Mouse (Mus musculus): Measurements from ENCODE around the gene Lin7b. TPM values are rescaled to one million over a fixed set of nuclear protein-coding genes. Genes with fewer than 3 reads are reported as not detected.
"Not testable (repeated sequence)": the region's sequence is repeated elsewhere in the genome, so short reads cannot be mapped to it uniquely, and the experiment has no call there.

Gene Lin7b
- polyA plus RNA-seq, 1 experiment from 2014 or later: 12.5 TPM

DNA sequence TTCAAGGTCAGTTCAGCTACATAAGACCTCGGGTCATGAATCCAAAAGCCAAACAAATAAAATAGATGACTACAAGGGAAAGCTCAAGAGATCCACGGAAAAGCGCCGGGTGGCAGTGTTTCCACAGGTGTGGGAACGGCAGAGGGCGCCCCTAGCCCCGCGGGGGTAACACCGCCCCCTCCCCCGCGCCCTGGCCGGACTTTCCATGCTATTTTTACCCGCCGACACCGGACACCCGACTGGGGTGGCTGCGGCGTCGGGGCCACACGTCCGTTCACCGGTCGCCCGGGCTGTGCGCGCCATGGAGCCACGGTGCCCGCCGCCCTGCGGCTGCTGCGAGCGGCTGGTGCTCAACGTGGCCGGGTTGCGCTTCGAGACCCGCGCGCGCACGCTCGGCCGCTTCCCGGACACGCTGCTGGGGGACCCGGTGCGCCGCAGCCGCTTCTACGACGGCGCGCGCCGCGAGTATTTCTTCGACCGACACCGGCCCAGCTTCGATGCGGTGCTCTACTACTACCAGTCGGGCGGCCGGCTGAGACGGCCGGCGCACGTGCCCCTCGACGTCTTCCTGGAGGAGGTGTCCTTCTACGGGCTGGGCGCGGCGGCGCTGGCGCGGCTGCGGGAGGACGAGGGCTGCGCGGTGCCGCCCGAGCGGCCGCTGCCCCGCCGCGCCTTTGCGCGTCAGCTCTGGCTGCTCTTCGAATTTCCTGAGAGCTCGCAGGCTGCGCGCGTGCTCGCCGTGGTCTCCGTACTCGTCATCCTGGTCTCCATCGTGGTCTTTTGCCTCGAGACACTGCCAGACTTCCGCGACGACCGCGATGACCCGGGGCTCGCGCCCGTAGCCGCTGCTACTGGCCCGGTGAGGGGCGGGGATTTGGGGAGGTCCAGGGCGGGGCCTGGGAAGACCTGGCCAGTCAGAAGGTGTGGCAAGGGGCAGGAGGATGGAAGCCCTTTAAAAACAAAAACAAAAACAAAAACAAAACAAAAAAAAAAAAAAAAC lies 36.1 kb upstream of the Lin7b start:
- peak overlapping the region; percentile 51 for H3K4me2 ChIP-seq
- peaks cover 14% of the 10 kb centered on the region for H3K4me1 ChIP-seq (replicated peaks)
- ATAC-seq (ENCODE audit: low FRiP score): no peak
- H3K27ac ChIP-seq: no peak overlapping the region
- peak overlapping the region; percentile 60 for H3K9ac ChIP-seq
- H3K36me3 ChIP-seq: no peaks in the 10 kb centered on the region
- peaks cover 68% of the 10 kb centered on the region for H3K27me3 ChIP-seq
- no peaks in the 10 kb centered on the region for H3K9me3 ChIP-seq
- peak overlapping the region; percentile 34 for H3K4me3 ChIP-seq
- 2% methylated on average over 113 of the region's 114 CpGs for WGBS

DNA sequence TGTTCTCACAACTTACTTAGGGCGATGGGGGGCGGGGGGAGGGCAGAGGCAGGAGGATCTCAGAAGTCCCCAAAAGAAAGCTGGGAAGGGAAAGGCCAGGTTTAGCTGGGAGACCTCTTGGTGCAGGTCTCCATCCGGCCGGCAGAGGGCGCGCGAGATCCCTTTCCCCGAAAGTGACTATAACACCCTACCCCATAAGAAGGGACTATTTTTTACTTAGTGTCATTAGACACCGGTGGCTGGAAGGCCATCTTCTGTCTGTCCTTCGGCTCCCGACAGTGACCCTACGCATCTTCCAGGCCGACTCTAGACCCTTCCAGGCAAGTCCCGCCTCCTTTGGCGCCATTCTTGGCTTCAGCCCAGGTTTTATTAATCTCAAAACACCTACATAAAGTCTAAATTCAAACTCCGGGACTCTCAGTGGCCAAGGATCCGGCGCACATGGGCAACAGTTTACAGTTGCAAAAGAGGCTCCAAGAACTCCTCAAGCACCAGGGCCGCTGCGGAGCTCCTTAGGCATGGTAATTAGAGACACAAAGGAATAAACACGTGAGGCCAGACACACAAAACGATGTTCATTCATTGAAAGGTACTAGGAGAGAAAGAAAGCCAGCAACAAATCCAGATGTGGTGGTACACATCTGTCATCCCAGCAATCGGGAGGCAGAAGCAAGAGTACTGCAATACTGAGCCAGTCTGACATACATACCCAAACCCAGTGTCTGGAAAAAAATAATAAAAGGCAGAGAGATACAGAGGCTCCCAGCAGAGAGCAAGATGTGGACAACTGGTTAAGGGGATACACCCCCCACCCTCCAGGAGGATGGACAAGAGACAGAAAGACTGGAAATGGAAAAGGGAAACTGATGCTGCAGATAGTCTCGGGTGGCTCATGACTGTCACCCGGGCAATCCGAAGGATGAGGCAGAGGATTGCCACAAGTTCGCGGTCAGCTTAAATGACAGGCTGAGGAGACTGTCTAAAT lies 35.0 kb upstream of the Lin7b start, which contains the start of gene Kcna7:
Kcna7 (plus strand) TSS at position 563 of the 985 bp plus-strand sequence.
- Histone ChIP-seq H3K4me3 (peak within 1 kb of the TSS; percentile 34), H3K27me3 (peaks cover 57% of the 10 kb centered on the region), H3K27ac (no peak within 1 kb of the TSS), H3K4me1 (replicated peaks) (peaks cover 14% of the 10 kb centered on the region), H3K36me3 (no peaks in the 10 kb centered on the region), H3K9me3 (no peaks in the 10 kb centered on the region), H3K9ac (peak within 1 kb of the TSS; percentile 60), H3K4me2 (peak within 1 kb of the TSS; percentile 51)
- ATAC-seq (ENCODE audit: low FRiP score): no peak
- 12% methylated on average over 28 of the region's 28 CpGs for WGBS

DNA sequence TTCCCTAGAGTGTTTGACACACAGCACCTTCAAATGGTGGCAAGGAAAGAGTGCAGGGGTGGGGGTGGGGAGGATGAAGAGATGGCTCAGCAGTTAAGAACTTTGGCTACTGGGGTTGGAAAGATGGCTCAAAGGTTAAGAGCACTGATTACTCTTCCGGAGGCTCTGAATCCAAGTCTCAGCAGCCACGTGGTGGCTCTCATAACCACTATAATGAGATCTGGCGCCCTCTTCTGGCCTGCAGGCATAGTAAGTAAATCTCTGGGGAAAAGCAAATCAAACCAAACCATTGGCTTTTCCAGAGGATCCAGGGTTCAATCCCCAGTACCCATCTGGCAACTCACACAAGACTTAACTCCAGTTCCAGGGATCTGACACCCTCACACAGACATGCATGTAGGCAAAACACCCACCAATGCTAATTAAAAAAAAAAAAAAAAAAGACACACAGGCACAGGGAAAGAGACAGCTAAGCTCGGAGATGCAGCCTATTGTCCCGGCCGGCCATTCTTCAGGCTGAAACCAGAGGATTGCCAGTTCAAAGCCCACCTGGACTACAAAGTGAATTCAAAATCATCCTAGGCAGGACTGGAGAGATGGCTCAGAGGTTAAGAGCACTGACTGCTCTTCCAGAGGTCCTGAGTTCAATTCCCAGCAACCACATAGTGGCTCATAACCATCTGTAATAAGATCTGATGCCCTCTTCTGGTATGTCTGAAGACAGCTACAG lies 33.3 kb upstream of the Lin7b start:
- Histone ChIP-seq H3K27ac (no peak overlapping the region), H3K4me2 (no peak overlapping the region), H3K4me1 (replicated peaks) (peaks cover 14% of the 10 kb centered on the region), H3K9me3 (no peaks in the 10 kb centered on the region), H3K36me3 (no peaks in the 10 kb centered on the region), H3K9ac (no peak overlapping the region), H3K27me3 (peaks cover 40% of the 10 kb centered on the region), H3K4me3 (no peak overlapping the region)
- no peak for ATAC-seq (ENCODE audit: low FRiP score)
- WGBS: 44% methylated on average over 6 of the region's 6 CpGs

DNA sequence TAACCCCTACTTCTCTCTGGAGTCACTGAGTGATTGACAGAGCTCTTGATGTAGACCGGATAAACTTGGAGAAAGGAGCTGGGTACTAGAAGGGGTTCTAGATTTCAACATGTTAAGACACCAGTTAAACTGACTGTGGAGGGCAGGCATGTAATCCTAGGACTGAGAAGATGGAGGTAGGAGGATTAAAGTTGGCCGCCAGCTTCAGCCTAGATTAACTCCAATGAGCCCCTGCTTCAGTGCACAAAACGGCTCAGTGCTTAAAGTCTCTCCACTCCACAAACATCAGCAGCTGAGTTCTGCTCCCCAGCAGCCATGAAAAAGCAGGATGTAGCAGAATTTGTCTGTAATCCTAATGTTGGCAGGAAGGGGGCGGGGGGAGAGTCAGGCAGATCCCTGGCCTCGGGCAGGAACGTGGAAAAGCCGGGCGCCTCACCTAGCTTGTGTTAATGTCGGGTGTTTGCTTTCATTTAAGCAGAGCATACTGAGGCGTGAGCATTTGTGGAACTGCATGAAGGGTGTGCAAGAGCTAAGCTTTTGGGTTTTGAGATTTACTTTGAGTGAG lies 31.2 kb upstream of the Lin7b start:
- H3K27ac ChIP-seq: no peak overlapping the region
- 81% methylated on average over 10 of the region's 10 CpGs for WGBS
- no peak for ATAC-seq (ENCODE audit: low FRiP score)
- peaks cover 20% of the 10 kb centered on the region for H3K27me3 ChIP-seq
- no peaks in the 10 kb centered on the region for H3K9me3 ChIP-seq
- H3K36me3 ChIP-seq: no peaks in the 10 kb centered on the region
- H3K4me2 ChIP-seq: no peak overlapping the region
- no peak overlapping the region for H3K4me3 ChIP-seq
- peaks cover 11% of the 10 kb centered on the region for H3K4me1 ChIP-seq (replicated peaks)
- H3K9ac ChIP-seq: no peak overlapping the region

DNA sequence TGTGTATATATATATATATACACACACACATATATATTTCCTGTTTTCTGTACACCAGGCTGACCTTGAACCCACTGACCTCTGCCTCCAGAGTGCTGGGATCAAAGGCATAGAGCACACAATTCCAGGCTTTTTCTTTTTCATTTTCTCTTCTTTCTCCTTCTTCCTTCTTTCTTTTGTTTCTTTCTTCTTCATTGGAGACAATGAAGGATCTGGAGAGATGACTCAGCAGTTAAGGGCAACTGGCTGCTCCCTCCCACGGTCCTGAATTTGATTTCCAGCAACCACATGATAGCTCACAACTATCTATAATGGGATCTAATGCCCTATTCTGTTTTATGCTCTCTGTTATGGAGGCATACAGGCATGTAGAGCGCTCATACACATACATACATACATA lies 26.4 kb upstream of the Lin7b start:
- WGBS: 74% methylated on average over 2 of the region's 2 CpGs
- Histone ChIP-seq H3K27me3 (no peaks in the 10 kb centered on the region), H3K4me3 (no peak overlapping the region), H3K4me2 (no peak overlapping the region), H3K36me3 (peaks cover 10% of the 10 kb centered on the region), H3K27ac (no peak overlapping the region), H3K9ac (no peak overlapping the region), H3K9me3 (no peaks in the 10 kb centered on the region), H3K4me1 (replicated peaks) (peaks cover 30% of the 10 kb centered on the region)
- ATAC-seq (ENCODE audit: low FRiP score): no peak

DNA sequence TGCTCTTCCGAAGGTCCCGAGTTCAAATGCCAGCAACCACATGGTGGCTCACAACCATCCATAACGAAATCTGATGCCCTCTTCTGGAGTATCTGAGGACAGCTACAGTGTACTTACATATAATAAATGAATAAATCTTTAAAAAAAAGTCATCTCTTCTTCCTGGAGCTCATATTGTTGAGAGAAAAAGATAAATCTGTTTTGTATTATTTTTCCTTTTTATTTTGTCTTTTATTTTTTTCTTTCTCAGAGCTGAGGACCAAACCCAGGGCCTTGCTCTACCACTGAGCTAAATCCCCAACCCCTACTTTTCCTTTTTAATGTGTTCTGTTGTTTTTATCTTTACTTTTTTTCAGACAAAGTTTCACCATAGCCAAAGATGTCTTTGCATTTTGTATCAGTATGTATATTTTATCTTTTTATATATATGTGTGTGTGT lies 26.0 kb upstream of the Lin7b start:
- not testable (repeated sequence) for H3K9me3 ChIP-seq, H3K27me3 ChIP-seq, H3K9ac ChIP-seq
- Histone ChIP-seq H3K36me3 (peaks cover 14% of the 10 kb centered on the region), H3K4me2 (peak overlapping the region; percentile 58), H3K4me1 (replicated peaks) (peaks cover 31% of the 10 kb centered on the region), H3K27ac (peak overlapping the region; percentile 86), H3K4me3 (peak overlapping the region; percentile 72)
- ATAC-seq (ENCODE audit: low FRiP score): peak; percentile 23
- 4% methylated on average over 3 of the region's 3 CpGs for WGBS

DNA sequence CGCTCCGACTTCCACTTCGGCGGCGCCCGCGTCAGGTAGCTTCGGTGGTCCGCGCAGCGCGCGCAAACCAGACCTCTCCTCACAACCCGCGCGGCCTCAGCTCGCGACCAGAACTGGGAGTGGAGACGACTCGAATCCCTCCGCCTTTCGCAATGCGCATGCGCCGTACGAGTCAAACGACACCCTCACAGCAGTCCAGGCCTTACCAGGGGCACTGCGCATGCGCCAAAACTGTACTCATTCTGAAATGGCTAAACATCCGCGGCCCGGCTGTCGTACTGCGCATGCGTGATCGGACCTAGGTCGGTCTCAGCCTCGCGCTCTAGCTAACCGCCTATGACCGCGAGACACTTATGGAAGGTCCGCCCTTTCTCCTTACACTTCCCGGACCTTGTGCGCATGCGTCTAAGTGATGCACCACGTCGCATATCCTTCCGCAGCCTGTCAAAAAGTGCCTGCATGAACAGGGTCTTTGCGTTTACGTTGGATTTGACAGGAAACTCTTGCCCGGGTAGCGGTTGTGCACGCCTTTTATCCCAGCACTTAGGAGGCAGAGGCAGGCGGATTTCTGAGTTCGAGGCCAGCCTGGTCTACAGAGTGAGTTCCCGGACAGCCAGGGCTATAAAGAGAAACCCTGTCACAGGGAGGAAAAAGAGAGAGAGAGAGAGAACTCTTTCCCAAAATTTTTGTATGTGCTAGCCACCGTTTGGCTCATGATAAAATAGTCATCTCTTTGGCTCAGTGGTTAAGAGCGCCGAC lies 25.4 kb upstream of the Lin7b start, which contains the start of gene Snrnp70:
Snrnp70 (minus strand) TSS at position 165 of the 759 bp plus-strand sequence.
- H3K9ac ChIP-seq: peak within 1 kb of the TSS; percentile 93
- H3K4me3 ChIP-seq: peak within 1 kb of the TSS; percentile 72
- H3K9me3 ChIP-seq: no peaks in the 10 kb centered on the region
- H3K27me3 ChIP-seq: no peaks in the 10 kb centered on the region
- peak within 1 kb of the TSS; percentile 98 for H3K27ac ChIP-seq
- peak within 1 kb of the TSS; percentile 99 for H3K4me2 ChIP-seq
- H3K4me1 ChIP-seq (replicated peaks): peaks cover 31% of the 10 kb centered on the region
- ATAC-seq (ENCODE audit: low FRiP score): peak; percentile 97
- peaks cover 19% of the 10 kb centered on the region for H3K36me3 ChIP-seq
- under 1% methylated on average over 60 of the region's 60 CpGs for WGBS

DNA sequence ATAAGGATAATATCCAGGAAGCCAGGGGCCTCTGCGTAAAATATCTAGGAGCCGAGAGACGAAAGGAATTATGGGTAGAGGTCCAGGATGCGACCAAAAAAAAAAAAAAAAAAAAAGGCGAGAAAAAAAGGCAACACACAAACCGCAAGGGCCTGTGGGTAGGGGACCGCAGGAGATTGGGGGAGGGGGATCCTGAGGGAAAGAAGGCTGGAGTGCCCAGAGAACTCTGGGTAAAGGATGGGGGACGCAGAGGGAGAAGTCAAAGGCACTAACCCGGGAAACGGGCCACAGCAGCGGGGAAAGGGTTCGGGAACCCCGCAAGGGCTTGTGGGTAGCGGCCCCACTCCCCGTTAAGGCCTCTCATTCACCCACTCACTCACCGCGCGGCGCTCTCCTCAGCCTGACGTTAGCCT lies 24.8 kb upstream of the Lin7b start:
- Histone ChIP-seq H3K27ac (peak overlapping the region; percentile 98), H3K4me2 (peak overlapping the region; percentile 99), H3K9me3 (no peaks in the 10 kb centered on the region), H3K9ac (peak overlapping the region; percentile 93), H3K4me1 (replicated peaks) (peaks cover 31% of the 10 kb centered on the region), H3K36me3 (peaks cover 25% of the 10 kb centered on the region), H3K4me3 (peak overlapping the region; percentile 72), H3K27me3 (no peaks in the 10 kb centered on the region)
- WGBS: 0% methylated on average over 16 of the region's 20 CpGs
- peak; percentile 82 for ATAC-seq (ENCODE audit: low FRiP score)

DNA sequence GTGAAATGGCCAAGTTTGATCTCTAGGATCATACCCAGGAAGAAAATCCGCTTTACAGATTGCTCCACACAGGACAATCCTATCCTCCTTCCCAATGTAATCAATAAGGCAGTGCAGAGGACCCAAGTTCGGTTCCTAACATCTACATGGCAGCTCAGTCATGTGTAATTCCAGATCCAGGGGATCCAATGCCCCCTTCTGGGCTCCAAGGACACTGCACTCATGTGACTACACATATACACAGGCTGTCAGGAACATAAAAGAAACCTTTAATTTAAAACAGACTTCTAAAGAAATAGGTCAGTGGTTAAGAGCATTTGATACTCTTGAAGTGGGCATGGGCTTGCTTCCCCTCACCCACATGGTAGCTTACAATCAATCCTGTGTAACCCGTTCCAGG lies 15.7 kb upstream of the Lin7b start:
- H3K36me3 ChIP-seq: peaks cover 96% of the 10 kb centered on the region
- no peak overlapping the region for H3K4me3 ChIP-seq
- ATAC-seq (ENCODE audit: low FRiP score): no peak
- H3K9me3 ChIP-seq: no peaks in the 10 kb centered on the region
- no peak overlapping the region for H3K9ac ChIP-seq
- H3K27me3 ChIP-seq: no peaks in the 10 kb centered on the region
- no peak overlapping the region for H3K27ac ChIP-seq
- no peaks in the 10 kb centered on the region for H3K4me1 ChIP-seq (replicated peaks)
- WGBS: 94% methylated on average over 3 of the region's 3 CpGs
- no peak overlapping the region for H3K4me2 ChIP-seq

DNA sequence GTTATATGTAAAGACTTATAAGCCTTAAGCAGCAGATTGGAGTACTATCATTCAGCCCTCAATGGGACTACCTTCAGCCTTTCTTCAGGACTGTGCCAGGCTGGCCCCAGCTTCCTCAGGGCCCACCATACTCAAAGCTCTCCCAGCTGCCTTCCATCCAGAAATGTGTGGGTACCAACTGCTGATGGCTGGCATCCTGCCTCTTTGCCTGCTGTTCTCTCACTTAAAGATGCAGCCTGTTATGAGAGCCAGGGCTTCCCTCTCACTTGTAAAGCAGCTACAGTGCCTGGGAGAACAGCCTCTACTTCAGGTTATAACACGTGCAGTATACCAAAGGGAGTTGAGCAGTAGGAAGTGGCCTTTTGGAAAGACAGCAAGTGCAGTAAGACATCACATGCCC lies 5.7 kb upstream of the Lin7b start:
- H3K27me3 ChIP-seq: no peaks in the 10 kb centered on the region
- no peak for ATAC-seq (ENCODE audit: low FRiP score)
- H3K9ac ChIP-seq: no peak overlapping the region
- no peak overlapping the region for H3K4me2 ChIP-seq
- peaks cover 87% of the 10 kb centered on the region for H3K36me3 ChIP-seq
- H3K27ac ChIP-seq: no peak overlapping the region
- no peaks in the 10 kb centered on the region for H3K4me1 ChIP-seq (replicated peaks)
- H3K9me3 ChIP-seq: no peaks in the 10 kb centered on the region
- no peak overlapping the region for H3K4me3 ChIP-seq
- 97% methylated on average over 1 of the region's 1 CpGs for WGBS

DNA sequence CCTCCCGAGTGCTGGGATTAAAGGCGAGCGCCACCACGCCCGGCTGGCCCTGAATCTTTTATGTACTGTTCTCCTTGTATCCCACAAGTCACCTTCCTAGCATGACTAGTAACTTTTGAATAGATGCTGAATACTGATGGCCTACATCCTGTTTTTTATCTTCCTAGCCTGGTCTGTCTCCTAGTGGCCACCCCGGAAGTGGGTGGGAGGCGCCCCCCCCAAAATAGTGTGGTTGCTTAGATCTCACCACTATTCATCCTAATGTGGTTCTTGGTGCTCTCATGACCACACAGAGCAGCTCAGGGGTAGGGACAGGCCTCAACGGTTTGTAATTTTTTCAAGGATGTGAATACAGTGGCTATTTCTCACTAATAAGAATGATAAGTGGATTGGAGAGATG lies 4.2 kb upstream of the Lin7b start:
- WGBS: 97% methylated on average over 8 of the region's 8 CpGs
- no peak overlapping the region for H3K4me3 ChIP-seq
- H3K27me3 ChIP-seq: peaks cover 3% of the 10 kb centered on the region
- H3K4me1 ChIP-seq (replicated peaks): peaks cover 14% of the 10 kb centered on the region
- H3K4me2 ChIP-seq: no peak overlapping the region
- no peaks in the 10 kb centered on the region for H3K9me3 ChIP-seq
- no peak overlapping the region for H3K9ac ChIP-seq
- peaks cover 73% of the 10 kb centered on the region for H3K36me3 ChIP-seq
- H3K27ac ChIP-seq: no peak overlapping the region
- ATAC-seq (ENCODE audit: low FRiP score): no peak

Data from hindbrain, embryonic 13.5 days (tissue).